Mouse (Mus musculus) megakaryocyte progenitor cell, adult 5-6 weeks (primary cell): ENCODE data around the gene Sun5. TPM values are rescaled to one million over a fixed set of nuclear protein-coding genes. Genes with fewer than 3 reads are reported as not detected.

Experiments
- ATAC-seq: replicated peaks from 2 replicates; pipeline ENCODE4 v1.8.0; 2016; ENCODE audit warnings: mild to moderate bottlenecking, moderate TSS enrichment, inconsistent platforms; ENCODE audit not compliant: poor library complexity
- total RNA-seq, 2 experiments: library from RNA; stranded (forward) in 1 of 2; stranded (reverse) in 1 of 2; fragments of 157-497, 149-512 nt in 1 of 2; fragments of 200-1000 nt in 1 of 2; gene quantifications; 2 replicates each; pipeline versions ENCODE4 v1.2.3 to v1.2.4; 2015 to 2017

The Sun5 gene
- total RNA-seq, 2 experiments from 2014 or later = not detected

- no peak for ATAC-seq
These were observed 48.8 kb downstream of the Sun5 start for GRCm38 (mm10) chr2:153822005-153822543.

- no peak for ATAC-seq
These were observed 61.0 kb downstream of the Sun5 start for GRCm38 (mm10) chr2:153809921-153810320.

GRCm38 (mm10) chr2:153808841-153809240 is 62.0 kb downstream of the Sun5 start:
- ATAC-seq = no peak

- no peak for ATAC-seq
These were observed 62.7 kb downstream of the Sun5 start for GRCm38 (mm10) chr2:153808146-153808545.

- ATAC-seq = peak; percentile 88
These were observed 63.4 kb downstream of the Sun5 start for GRCm38 (mm10) chr2:153807464-153807863.

Other genes starting within 250 kb of the Sun5 start
- gene Commd7, start 238.3 kb downstream of the Sun5 start, total RNA-seq (2015) = 37.2 and 45.9 TPM in 2 replicates
- gene Commd7, start 238.3 kb downstream of the Sun5 start, total RNA-seq (2017) = 32.2 and 43.8 TPM in 2 replicates
- 15.0 and 17.8 TPM in 2 replicates for gene Dnmt3b, start 221.6 kb downstream of the Sun5 start, total RNA-seq (2015)
- 15.2 and 16.7 TPM in 2 replicates for gene Dnmt3b, start 221.6 kb downstream of the Sun5 start, total RNA-seq (2017)
- gene Dnmt3c, start 174.4 kb downstream of the Sun5 start, total RNA-seq (2015) = 0.07 and 0.22 TPM in 2 replicates
- gene Dnmt3c, start 174.4 kb downstream of the Sun5 start, total RNA-seq (2017) = 0.20 TPM in 1 of 2 replicates, not detected in the other
- gene Mapre1, start 129.8 kb downstream of the Sun5 start, total RNA-seq (2015) = 121 and 132 TPM in 2 replicates
- 221 and 234 TPM in 2 replicates for gene Mapre1, start 129.8 kb downstream of the Sun5 start, total RNA-seq (2017)
- 0.05 TPM in 1 of 2 replicates, not detected in the other for gene Efcab8, start 91.2 kb downstream of the Sun5 start, total RNA-seq (2015)
- 0.14 and 0.17 TPM in 2 replicates for gene Efcab8, start 91.2 kb downstream of the Sun5 start, total RNA-seq (2017)
- not detected in 2 replicates for gene Bpifb2, start 4.0 kb upstream of the Sun5 start, total RNA-seq (2015)
- gene Bpifb2, start 4.0 kb upstream of the Sun5 start, total RNA-seq (2017) = not detected in 2 replicates
- not detected in 2 replicates for gene Bpifb6, start 29.3 kb upstream of the Sun5 start, total RNA-seq (2015)
- not detected in 2 replicates for gene Bpifb6, start 29.3 kb upstream of the Sun5 start, total RNA-seq (2017)
- gene Bpifb3, start 47.1 kb upstream of the Sun5 start, total RNA-seq (2015) = not detected in 2 replicates
- gene Bpifb3, start 47.1 kb upstream of the Sun5 start, total RNA-seq (2017) = not detected in 2 replicates
- not detected in 2 replicates for gene Bpifb4, start 67.1 kb upstream of the Sun5 start, total RNA-seq (2015)
- not detected in 2 replicates for gene Bpifb4, start 67.1 kb upstream of the Sun5 start, total RNA-seq (2017)
- not detected in 2 replicates for gene Bpifa6, start 103.9 kb upstream of the Sun5 start, total RNA-seq (2015)
- gene Bpifa6, start 103.9 kb upstream of the Sun5 start, total RNA-seq (2017) = not detected in 2 replicates
- not detected in 2 replicates for gene Bpifa2, start 137.2 kb upstream of the Sun5 start, total RNA-seq (2015)
- not detected in 2 replicates for gene Bpifa2, start 137.2 kb upstream of the Sun5 start, total RNA-seq (2017)